Mouse (Mus musculus): Measurements from ENCODE around the gene Borcs8.

Borcs8 gene

DNA sequence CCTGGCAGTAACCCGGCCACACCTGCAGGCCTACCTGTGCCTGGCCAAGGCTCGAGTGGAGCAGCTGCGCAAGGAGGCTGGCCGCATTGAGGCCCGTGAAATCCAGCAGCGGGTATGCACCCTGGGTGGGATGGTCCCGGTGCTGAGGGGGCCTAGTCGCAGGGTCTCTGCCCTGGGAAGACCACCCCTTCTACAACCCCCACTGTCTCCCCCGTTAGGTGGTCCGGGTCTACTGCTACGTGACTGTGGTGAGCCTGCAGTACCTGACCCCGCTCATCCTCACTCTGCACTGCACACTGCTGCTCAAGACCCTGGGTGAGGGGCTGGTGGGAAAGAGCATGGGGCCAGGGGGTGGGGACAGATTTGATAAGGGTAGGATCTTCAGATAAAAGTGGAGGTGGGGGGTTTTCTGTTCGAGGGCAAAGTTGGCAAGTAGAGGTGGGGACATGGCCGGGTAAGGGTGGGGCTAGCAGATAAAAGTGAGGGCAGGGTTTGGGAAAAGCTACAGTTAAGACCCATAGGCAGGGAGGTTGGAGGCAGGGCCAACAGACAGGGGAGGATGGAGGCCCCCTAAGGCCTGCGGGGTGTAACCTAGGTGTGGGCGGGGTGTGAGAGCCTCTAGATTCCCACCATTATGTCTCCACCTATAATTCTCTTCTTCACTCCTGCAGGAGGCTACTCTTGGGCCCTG lies 42.1 kb downstream of the Borcs8 start:
- no peak for DNase-seq (ENCODE audit: low spot score)

- no peak for DNase-seq (ENCODE audit: low spot score)
Observed at GRCm38 (mm10) chr8:70181903-70182252, 42.6 kb downstream of the Borcs8 start.

GRCm38 (mm10) chr8:70183194-70183593 lies 43.9 kb downstream of the Borcs8 start:
- DNase-seq (ENCODE audit: low spot score), result no peak

DNA sequence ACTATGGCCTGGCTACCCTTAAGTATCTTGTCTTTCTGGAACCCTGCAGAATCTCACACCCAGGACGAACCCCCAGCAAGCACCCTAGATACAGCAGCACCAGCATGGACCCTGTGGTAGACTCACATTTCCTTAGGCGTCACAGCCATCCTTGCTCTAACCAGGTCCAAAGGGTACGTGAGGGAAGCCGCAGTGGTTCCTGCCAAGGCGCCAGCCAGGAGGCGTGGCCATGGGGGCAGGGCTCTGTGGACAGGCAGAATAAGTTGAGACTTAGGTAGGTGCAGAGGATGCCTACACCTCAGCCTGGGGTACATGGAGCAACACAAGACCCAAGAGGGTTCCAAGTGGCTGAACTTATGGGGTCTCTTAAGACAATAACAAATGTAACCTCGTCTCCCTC lies 49.4 kb downstream of the Borcs8 start:
- DNase-seq (ENCODE audit: low spot score), result no peak

DNA sequence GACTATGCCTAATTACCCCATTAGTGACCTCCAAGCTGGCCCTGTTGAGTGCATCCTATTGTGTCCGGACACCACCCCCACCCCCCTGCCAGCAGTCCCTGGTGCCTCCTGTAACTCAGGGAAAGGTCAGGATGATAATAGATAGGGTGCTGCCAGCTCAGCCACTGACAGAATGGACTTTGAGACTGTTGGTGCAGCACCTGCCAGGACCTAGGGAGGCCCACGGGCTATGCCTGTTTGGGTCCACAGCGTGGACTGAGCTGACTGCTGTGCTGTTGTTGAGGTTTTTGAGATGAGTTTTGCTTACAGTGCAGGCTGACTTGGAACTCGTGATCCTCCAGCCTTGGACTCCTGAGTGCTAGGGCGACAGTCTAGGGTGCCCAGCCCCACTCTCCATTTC lies 53.9 kb downstream of the Borcs8 start:
- DNase-seq (ENCODE audit: low spot score), result no peak

DNA sequence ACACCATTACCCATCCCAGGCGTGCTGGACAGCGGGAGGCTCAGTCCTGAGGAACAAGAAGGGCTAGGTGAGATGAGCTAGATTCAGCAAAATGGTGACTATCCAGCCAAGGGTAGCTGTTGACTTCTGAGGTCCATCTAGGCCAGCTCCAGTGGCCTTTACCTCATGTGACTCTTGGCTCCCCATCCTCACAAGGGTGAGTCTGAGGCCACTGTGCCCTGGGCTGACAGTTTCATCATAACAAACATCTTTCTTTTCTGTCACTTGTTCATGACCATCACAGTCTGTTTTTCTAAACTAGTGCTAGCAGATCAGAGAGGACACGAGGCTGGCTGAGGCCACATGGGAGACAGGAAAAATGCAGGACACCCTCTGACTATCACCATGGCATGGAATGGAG lies 54.9 kb downstream of the Borcs8 start:
- no peak for DNase-seq (ENCODE audit: low spot score)

GRCm38 (mm10) chr8:70195762-70196161 lies 56.5 kb downstream of the Borcs8 start:
- no peak for DNase-seq (ENCODE audit: low spot score)

Measured in left cerebral cortex, adult 11 months (tissue).